Mouse (Mus musculus): ENCODE results near the gene Lyrm7. TPM values are rescaled to one million over a fixed set of nuclear protein-coding genes. Genes with fewer than 3 reads are reported as not detected.

Gene Lyrm7
- polyA plus RNA-seq, 1 experiment from 2014 or later, result 14.1 TPM

GRCm38 (mm10) chr11:54834596-54834995, 26.1 kb downstream of the Lyrm7 start:
- no peak for ATAC-seq (replicated peaks)
- 62% methylated on average over 2 of the region's 2 CpGs for WGBS
- Histone ChIP-seq H3K27me3 (replicated peaks) (no peaks in the 10 kb centered on the region), H3K27ac (no peak overlapping the region), H3K4me1 (no peaks in the 10 kb centered on the region), H3K4me3 (no peak overlapping the region), H3K9ac (no peak overlapping the region), H3K9me3 (no peaks in the 10 kb centered on the region), H3K36me3 (replicated peaks) (no peaks in the 10 kb centered on the region), H3K4me2 (no peak overlapping the region)

GRCm38 (mm10) chr11:54833833-54834232, 26.9 kb downstream of the Lyrm7 start:
- Histone ChIP-seq H3K9ac (no peak overlapping the region), H3K4me1 (no peaks in the 10 kb centered on the region), H3K27me3 (replicated peaks) (no peaks in the 10 kb centered on the region), H3K4me3 (no peak overlapping the region), H3K36me3 (replicated peaks) (no peaks in the 10 kb centered on the region), H3K27ac (no peak overlapping the region), H3K4me2 (no peak overlapping the region), H3K9me3 (no peaks in the 10 kb centered on the region)
- no peak for ATAC-seq (replicated peaks)
- 94% methylated on average over 4 of the region's 4 CpGs for WGBS

- Histone ChIP-seq H3K9me3 (no peaks in the 10 kb centered on the region), H3K27ac (no peak overlapping the region), H3K4me2 (no peak overlapping the region), H3K4me1 (no peaks in the 10 kb centered on the region), H3K36me3 (replicated peaks) (no peaks in the 10 kb centered on the region), H3K27me3 (replicated peaks) (no peaks in the 10 kb centered on the region), H3K9ac (no peak overlapping the region), H3K4me3 (no peak overlapping the region)
- no peak for ATAC-seq (replicated peaks)
- WGBS, result 87% methylated on average over 8 of the region's 8 CpGs
These were observed 33.9 kb downstream of the Lyrm7 start for GRCm38 (mm10) chr11:54826819-54827218.

GRCm38 (mm10) chr11:54825774-54826173, 34.9 kb downstream of the Lyrm7 start:
- 80% methylated on average over 4 of the region's 4 CpGs for WGBS
- no peak overlapping the region for H3K4me3 ChIP-seq

GRCm38 (mm10) chr11:54823467-54823866, 37.2 kb downstream of the Lyrm7 start:
- Histone ChIP-seq H3K4me2 (no peak overlapping the region), H3K27me3 (replicated peaks) (no peaks in the 10 kb centered on the region), H3K36me3 (replicated peaks) (no peaks in the 10 kb centered on the region), H3K4me1 (no peaks in the 10 kb centered on the region), H3K4me3 (no peak overlapping the region), H3K9ac (no peak overlapping the region), H3K9me3 (no peaks in the 10 kb centered on the region), H3K27ac (no peak overlapping the region)
- 87% methylated on average over 4 of the region's 4 CpGs for WGBS
- no peak for ATAC-seq (replicated peaks)

More at GRCm38 (mm10) chr11:54825774-54826173, 34.9 kb downstream of the Lyrm7 start:
- H3K4me1 ChIP-seq, result no peaks in the 10 kb centered on the region
- ATAC-seq (replicated peaks), result no peak
- H3K4me2 ChIP-seq, result no peak overlapping the region
- no peaks in the 10 kb centered on the region for H3K9me3 ChIP-seq
- no peak overlapping the region for H3K27ac ChIP-seq
- no peaks in the 10 kb centered on the region for H3K36me3 ChIP-seq (replicated peaks)
- H3K27me3 ChIP-seq (replicated peaks), result no peaks in the 10 kb centered on the region
- no peak overlapping the region for H3K9ac ChIP-seq

GRCm38 (mm10) chr11:54819489-54819888, 41.2 kb downstream of the Lyrm7 start:
- no peaks in the 10 kb centered on the region for H3K9me3 ChIP-seq
- no peak overlapping the region for H3K4me2 ChIP-seq
- 74% methylated on average over 7 of the region's 7 CpGs for WGBS
- no peaks in the 10 kb centered on the region for H3K27me3 ChIP-seq (replicated peaks)
- ATAC-seq (replicated peaks), result no peak
- H3K4me1 ChIP-seq, result no peaks in the 10 kb centered on the region
- H3K4me3 ChIP-seq, result no peak overlapping the region
- no peak overlapping the region for H3K27ac ChIP-seq
- H3K36me3 ChIP-seq (replicated peaks), result no peaks in the 10 kb centered on the region
- no peak overlapping the region for H3K9ac ChIP-seq

GRCm38 (mm10) chr11:54817449-54817848, 43.3 kb downstream of the Lyrm7 start:
- no peaks in the 10 kb centered on the region for H3K9me3 ChIP-seq
- no peak for ATAC-seq (replicated peaks)
- H3K4me1 ChIP-seq, result peaks cover 10% of the 10 kb centered on the region
- no peaks in the 10 kb centered on the region for H3K27me3 ChIP-seq (replicated peaks)
- H3K27ac ChIP-seq, result no peak overlapping the region
- WGBS, result 49% methylated on average over 4 of the region's 4 CpGs
- no peak overlapping the region for H3K4me2 ChIP-seq
- H3K9ac ChIP-seq, result no peak overlapping the region
- H3K4me3 ChIP-seq, result no peak overlapping the region
- H3K36me3 ChIP-seq (replicated peaks), result no peaks in the 10 kb centered on the region

GRCm38 (mm10) chr11:54815659-54816058, 45.1 kb downstream of the Lyrm7 start:
- no peaks in the 10 kb centered on the region for H3K36me3 ChIP-seq (replicated peaks)
- ATAC-seq (replicated peaks), result no peak
- H3K27ac ChIP-seq, result no peak overlapping the region
- H3K4me2 ChIP-seq, result no peak overlapping the region
- H3K9ac ChIP-seq, result no peak overlapping the region
- no peaks in the 10 kb centered on the region for H3K9me3 ChIP-seq
- no peak overlapping the region for H3K4me3 ChIP-seq
- H3K4me1 ChIP-seq, result peaks cover 11% of the 10 kb centered on the region
- H3K27me3 ChIP-seq (replicated peaks), result no peaks in the 10 kb centered on the region

- H3K9me3 ChIP-seq, result no peaks in the 10 kb centered on the region
- no peak overlapping the region for H3K4me2 ChIP-seq
- no peaks in the 10 kb centered on the region for H3K27me3 ChIP-seq (replicated peaks)
- no peak overlapping the region for H3K9ac ChIP-seq
- H3K27ac ChIP-seq, result peak overlapping the region; percentile 47; the same call in 1 of the 2 replicates
- peak; percentile 71 for ATAC-seq (replicated peaks)
- WGBS, result 15% methylated on average over 8 of the region's 8 CpGs
- no peak overlapping the region for H3K4me3 ChIP-seq
- H3K36me3 ChIP-seq (replicated peaks), result no peaks in the 10 kb centered on the region
- peaks cover 11% of the 10 kb centered on the region for H3K4me1 ChIP-seq
These were observed 47.8 kb downstream of the Lyrm7 start for GRCm38 (mm10) chr11:54812812-54813516.

- H3K36me3 ChIP-seq (replicated peaks), result no peaks in the 10 kb centered on the region
- H3K4me3 ChIP-seq, result no peak overlapping the region
- 25% methylated on average over 4 of the region's 4 CpGs for WGBS
- no peaks in the 10 kb centered on the region for H3K9me3 ChIP-seq
- peak overlapping the region; percentile 47; the same call in 1 of the 2 replicates for H3K27ac ChIP-seq
- H3K27me3 ChIP-seq (replicated peaks), result no peaks in the 10 kb centered on the region
- peaks cover 11% of the 10 kb centered on the region for H3K4me1 ChIP-seq
- H3K4me2 ChIP-seq, result no peak overlapping the region
- ATAC-seq (replicated peaks), result no peak
- no peak overlapping the region for H3K9ac ChIP-seq
These were observed 48.4 kb downstream of the Lyrm7 start for GRCm38 (mm10) chr11:54812314-54812713.

- ATAC-seq (replicated peaks), result no peak
- no peak overlapping the region for H3K4me3 ChIP-seq
- no peaks in the 10 kb centered on the region for H3K9me3 ChIP-seq
- no peaks in the 10 kb centered on the region for H3K36me3 ChIP-seq (replicated peaks)
- H3K9ac ChIP-seq, result no peak overlapping the region
- no peak overlapping the region for H3K4me2 ChIP-seq
- H3K4me1 ChIP-seq, result peaks cover 11% of the 10 kb centered on the region
- no peak overlapping the region for H3K27ac ChIP-seq
- 83% methylated on average over 3 of the region's 3 CpGs for WGBS
- H3K27me3 ChIP-seq (replicated peaks), result no peaks in the 10 kb centered on the region
These were observed 49.7 kb downstream of the Lyrm7 start for GRCm38 (mm10) chr11:54811054-54811453.

GRCm38 (mm10) chr11:54809582-54809981, 51.1 kb downstream of the Lyrm7 start:
- H3K9me3 ChIP-seq, result no peaks in the 10 kb centered on the region
- H3K4me2 ChIP-seq, result no peak overlapping the region
- no peak overlapping the region for H3K27ac ChIP-seq
- no peak for ATAC-seq (replicated peaks)
- H3K27me3 ChIP-seq (replicated peaks), result no peaks in the 10 kb centered on the region
- H3K4me3 ChIP-seq, result no peak overlapping the region
- WGBS, result 90% methylated on average over 5 of the region's 5 CpGs
- no peaks in the 10 kb centered on the region for H3K36me3 ChIP-seq (replicated peaks)
- no peak overlapping the region for H3K9ac ChIP-seq
- peaks cover 11% of the 10 kb centered on the region for H3K4me1 ChIP-seq

- no peaks in the 10 kb centered on the region for H3K27me3 ChIP-seq (replicated peaks)
- no peaks in the 10 kb centered on the region for H3K9me3 ChIP-seq
- no peak for ATAC-seq (replicated peaks)
- no peak overlapping the region for H3K4me3 ChIP-seq
- H3K4me1 ChIP-seq, result peaks cover 8% of the 10 kb centered on the region
- no peaks in the 10 kb centered on the region for H3K36me3 ChIP-seq (replicated peaks)
- WGBS, result 85% methylated on average over 4 of the region's 4 CpGs
- H3K9ac ChIP-seq, result no peak overlapping the region
- H3K4me2 ChIP-seq, result no peak overlapping the region
- H3K27ac ChIP-seq, result no peak overlapping the region
These were observed 52.5 kb downstream of the Lyrm7 start for GRCm38 (mm10) chr11:54808177-54808576.
